Mouse (Mus musculus): Measurements from ENCODE around the gene Thsd4. TPM values are rescaled to one million over a fixed set of nuclear protein-coding genes. Genes with fewer than 3 reads are reported as not detected.
A peak's percentile ranks its signal among the peaks of the same experiment; 100 is the strongest.
"Not testable (repeated sequence)": the region's sequence is repeated elsewhere in the genome, so short reads cannot be mapped to it uniquely, and the experiment has no call there.

Thsd4 gene
- polyA plus RNA-seq, 1 experiment: 0.65 TPM

GRCm38 (mm10) chr9:60284318-60284717 lies 237.5 kb downstream of the Thsd4 start:
- H3K9me3 ChIP-seq: peaks cover 7% of the 10 kb centered on the region; the same call in 1 of the 2 replicates
- peaks cover 15% of the 10 kb centered on the region for H3K27me3 ChIP-seq (replicated peaks)
- no peak overlapping the region for H3K4me3 ChIP-seq (replicated peaks)
- peaks cover 8% of the 10 kb centered on the region for H3K4me1 ChIP-seq
- TF ChIP-seq FLI1 (IDR thresholded peaks at IDR 0.05; ENCODE audit: low read length) (no peak), GATA1 (IDR thresholded peaks at IDR 0.05; ENCODE audit: borderline replicate concordance, low read length) (no peak)
- no peaks in the 10 kb centered on the region for H3K36me3 ChIP-seq (replicated peaks; ENCODE audit: low read length)

GRCm38 (mm10) chr9:60283546-60283945 lies 238.3 kb downstream of the Thsd4 start:
- peaks cover 7% of the 10 kb centered on the region; the same call in 1 of the 2 replicates for H3K9me3 ChIP-seq
- TF ChIP-seq GATA1 (IDR thresholded peaks at IDR 0.05; ENCODE audit: borderline replicate concordance, low read length): no peak
- peaks cover 15% of the 10 kb centered on the region for H3K4me1 ChIP-seq

GRCm38 (mm10) chr9:60281281-60281680 lies 240.6 kb downstream of the Thsd4 start:
- H3K4me3 ChIP-seq (replicated peaks): no peak overlapping the region

More at GRCm38 (mm10) chr9:60283546-60283945, 238.3 kb downstream of the Thsd4 start:
- Histone ChIP-seq H3K4me3 (replicated peaks) (no peak overlapping the region), H3K36me3 (replicated peaks; ENCODE audit: low read length) (no peaks in the 10 kb centered on the region), H3K27me3 (replicated peaks) (peaks cover 20% of the 10 kb centered on the region)

GRCm38 (mm10) chr9:60280786-60281185 lies 241.1 kb downstream of the Thsd4 start:
- peaks cover 18% of the 10 kb centered on the region for H3K27me3 ChIP-seq (replicated peaks)
- H3K4me3 ChIP-seq (replicated peaks): no peak overlapping the region
- TF ChIP-seq FLI1 (IDR thresholded peaks at IDR 0.05; ENCODE audit: low read length) (no peak), GATA1 (IDR thresholded peaks at IDR 0.05; ENCODE audit: borderline replicate concordance, low read length) (no peak)
- H3K9me3 ChIP-seq: peaks cover 7% of the 10 kb centered on the region; the same call in 1 of the 2 replicates
- no peaks in the 10 kb centered on the region for H3K36me3 ChIP-seq (replicated peaks; ENCODE audit: low read length)
- peaks cover 23% of the 10 kb centered on the region for H3K4me1 ChIP-seq

More at GRCm38 (mm10) chr9:60281281-60281680, 240.6 kb downstream of the Thsd4 start:
- no peaks in the 10 kb centered on the region for H3K36me3 ChIP-seq (replicated peaks; ENCODE audit: low read length)
- peaks cover 7% of the 10 kb centered on the region; the same call in 1 of the 2 replicates for H3K9me3 ChIP-seq
- TF ChIP-seq GATA1 (IDR thresholded peaks at IDR 0.05; ENCODE audit: borderline replicate concordance, low read length): no peak
- no peak for TF ChIP-seq FLI1 (IDR thresholded peaks at IDR 0.05; ENCODE audit: low read length)
- peaks cover 18% of the 10 kb centered on the region for H3K27me3 ChIP-seq (replicated peaks)
- H3K4me1 ChIP-seq: peaks cover 20% of the 10 kb centered on the region

- Histone ChIP-seq H3K27me3 (replicated peaks) (peaks cover 16% of the 10 kb centered on the region), H3K36me3 (replicated peaks; ENCODE audit: low read length) (no peaks in the 10 kb centered on the region), H3K4me3 (replicated peaks) (peak overlapping the region; percentile 40), H3K4me1 (peaks cover 35% of the 10 kb centered on the region), H3K9me3 (peaks cover 6% of the 10 kb centered on the region; the same call in 1 of the 2 replicates)
- no peak for TF ChIP-seq FLI1 (IDR thresholded peaks at IDR 0.05; ENCODE audit: low read length)
Measured at GRCm38 (mm10) chr9:60279556-60279955, 242.3 kb downstream of the Thsd4 start.

- H3K27me3 ChIP-seq (replicated peaks): peaks cover 7% of the 10 kb centered on the region
- H3K36me3 ChIP-seq (replicated peaks; ENCODE audit: low read length): no peaks in the 10 kb centered on the region
- peaks cover 43% of the 10 kb centered on the region for H3K4me1 ChIP-seq
- no peak overlapping the region for H3K4me3 ChIP-seq (replicated peaks)
- H3K9me3 ChIP-seq: no peaks in the 10 kb centered on the region
- no peak for TF ChIP-seq FLI1 (IDR thresholded peaks at IDR 0.05; ENCODE audit: low read length)
- TF ChIP-seq GATA1 (IDR thresholded peaks at IDR 0.05; ENCODE audit: borderline replicate concordance, low read length): no peak
Measured at GRCm38 (mm10) chr9:60276351-60276750, 245.5 kb downstream of the Thsd4 start.

GRCm38 (mm10) chr9:60275410-60276159 lies 246.3 kb downstream of the Thsd4 start:
- TF ChIP-seq FLI1 (IDR thresholded peaks at IDR 0.05; ENCODE audit: low read length): no peak
- TF ChIP-seq GATA1 (IDR thresholded peaks at IDR 0.05; ENCODE audit: borderline replicate concordance, low read length): no peak

GRCm38 (mm10) chr9:60274503-60274902 lies 247.3 kb downstream of the Thsd4 start:
- H3K4me3 ChIP-seq (replicated peaks): no peak overlapping the region
- H3K36me3 ChIP-seq (replicated peaks; ENCODE audit: low read length): no peaks in the 10 kb centered on the region
- H3K4me1 ChIP-seq: peaks cover 48% of the 10 kb centered on the region
- no peaks in the 10 kb centered on the region for H3K9me3 ChIP-seq
- peaks cover 5% of the 10 kb centered on the region for H3K27me3 ChIP-seq (replicated peaks)
- TF ChIP-seq FLI1 (IDR thresholded peaks at IDR 0.05; ENCODE audit: low read length) (no peak), GATA1 (IDR thresholded peaks at IDR 0.05; ENCODE audit: borderline replicate concordance, low read length) (no peak)

More at GRCm38 (mm10) chr9:60275410-60276159, 246.3 kb downstream of the Thsd4 start:
- Histone ChIP-seq H3K27me3 (replicated peaks) (peaks cover 5% of the 10 kb centered on the region), H3K4me1 (peaks cover 48% of the 10 kb centered on the region), H3K36me3 (replicated peaks; ENCODE audit: low read length) (no peaks in the 10 kb centered on the region), H3K4me3 (replicated peaks) (no peak overlapping the region), H3K9me3 (no peaks in the 10 kb centered on the region)

- H3K4me1 ChIP-seq: peaks cover 48% of the 10 kb centered on the region
- not testable (repeated sequence) for H3K36me3 ChIP-seq (replicated peaks; ENCODE audit: low read length); H3K9me3 ChIP-seq; H3K27me3 ChIP-seq (replicated peaks); H3K4me3 ChIP-seq (replicated peaks)
Measured at GRCm38 (mm10) chr9:60272345-60272744, 249.5 kb downstream of the Thsd4 start.

- Histone ChIP-seq H3K4me1 (peaks cover 48% of the 10 kb centered on the region), H3K36me3 (replicated peaks; ENCODE audit: low read length) (no peaks in the 10 kb centered on the region), H3K4me3 (replicated peaks) (no peak overlapping the region), H3K9me3 (no peaks in the 10 kb centered on the region), H3K27me3 (replicated peaks) (peaks cover 3% of the 10 kb centered on the region)
- TF ChIP-seq FLI1 (IDR thresholded peaks at IDR 0.05; ENCODE audit: low read length) (no peak), GATA1 (IDR thresholded peaks at IDR 0.05; ENCODE audit: borderline replicate concordance, low read length) (no peak)
Measured at GRCm38 (mm10) chr9:60271940-60272339, 249.9 kb downstream of the Thsd4 start.
